In the genomic region with DNA sequence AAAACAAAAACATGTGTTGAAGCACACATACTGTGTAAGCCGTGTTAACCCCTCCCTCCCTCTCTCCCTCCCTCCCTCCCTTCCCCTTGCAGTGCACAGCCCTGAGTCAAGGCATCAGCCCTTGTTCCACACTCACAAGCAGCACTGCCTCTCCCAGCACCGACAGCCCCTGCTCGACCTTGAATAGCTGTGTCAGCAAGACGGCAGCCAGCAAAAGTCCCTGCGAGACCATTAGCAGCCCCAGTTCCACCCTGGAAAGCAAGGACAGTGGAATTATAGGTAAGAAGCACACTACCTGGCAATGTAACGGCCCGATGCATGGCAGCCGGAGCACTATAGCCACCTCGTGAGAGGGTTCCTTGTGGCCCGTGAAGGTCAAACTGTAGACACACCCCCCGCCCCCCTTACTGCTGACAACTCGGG, we compare ENCODE assay signal across 8 mouse cellular contexts.
DNase-seq lines count a peak whose midpoint lies in the region; ATAC-seq and TF ChIP-seq lines count a peak whose summit lies in the region.

No protein-coding gene starts in this region.

- no peak overlapping the region for H3K4me2 ChIP-seq in forebrain, embryonic 14.5 days (ENCODE audit: low read length)

- TF ChIP-seq CTCF in E14TG2a.4 (conservative IDR thresholded peaks at IDR 0.05; ENCODE audit: low read length): no peak

- 34% methylated on average over 12 of the region's 12 CpGs for WGBS in forebrain, embryonic 14.5 days
- WGBS in limb, embryonic 10.5 days: 32% methylated on average over 12 of the region's 12 CpGs

- peaks cover 94% of the 10 kb centered on the region for H3K4me1 ChIP-seq in E14TG2a.4 (replicated peaks; ENCODE audit: low read depth, low read length)
- H3K4me1 ChIP-seq in forebrain, embryonic 14.5 days (ENCODE audit: control insufficient read depth, insufficient read depth, low read length): peaks cover 3% of the 10 kb centered on the region; the same call in 1 of the 2 replicates
- peaks cover 82% of the 10 kb centered on the region for H3K4me1 ChIP-seq in limb, embryonic 10.5 days

- no peak overlapping the region for H3K9ac ChIP-seq in forebrain, embryonic 14.5 days (ENCODE audit: low read length)

- H3K27ac ChIP-seq in forebrain, embryonic 14.5 days (ENCODE audit: low read depth, low read length): no peak overlapping the region
- H3K27ac ChIP-seq in limb, embryonic 10.5 days: peak overlapping the region; percentile 81

- intact Hi-C loops in left cerebral cortex, postnatal 25 days (cut with DNase I): no loop called here

- H3K36me3 ChIP-seq in E14TG2a.4 (ENCODE audit: insufficient read depth, low read length): peaks cover 34% of the 10 kb centered on the region
- no peaks in the 10 kb centered on the region for H3K36me3 ChIP-seq in forebrain, embryonic 14.5 days (ENCODE audit: control insufficient read depth, insufficient read depth, low read length)
- H3K36me3 ChIP-seq in limb, embryonic 10.5 days: peaks cover 50% of the 10 kb centered on the region

- peak; percentile 67 for ATAC-seq in forebrain, embryonic 14.5 days
- ATAC-seq in erythroid progenitor cell, adult 5-6 weeks (replicated peaks; ENCODE audit: low FRiP score, poor library complexity, severe bottlenecking): no peak

- no peaks in the 10 kb centered on the region for H3K9me3 ChIP-seq in E14TG2a.4 (ENCODE audit: low read length)
- no peaks in the 10 kb centered on the region for H3K9me3 ChIP-seq in forebrain, embryonic 14.5 days (replicated peaks; ENCODE audit: control insufficient read depth, low read length)
- H3K9me3 ChIP-seq in limb, embryonic 10.5 days (replicated peaks): no peaks in the 10 kb centered on the region

- H3K4me3 ChIP-seq in E14TG2a.4 (replicated peaks; ENCODE audit: low read length): peak overlapping the region; percentile 35; the same call in 1 of the 2 replicates
- H3K4me3 ChIP-seq in forebrain, embryonic 14.5 days (ENCODE audit: low read depth, low read length): no peak overlapping the region
- H3K4me3 ChIP-seq in limb, embryonic 10.5 days: peak overlapping the region; percentile 32

- DNase-seq in adrenal gland, adult 18-20 months (ENCODE audit: low spot score in 2 of 2): peak; percentile 25 to 31
- peak; percentile 49 for DNase-seq in forebrain, embryonic 14.5 days (ENCODE audit: low spot score)
- DNase-seq in limb, embryonic 10.5 days (ENCODE audit: low spot score): peak; percentile 69
- DNase-seq in thymus, postnatal 0 days (ENCODE audit: low spot score): no peak
- DNase-seq in right cerebral cortex, postnatal 14 days: no peak
- DNase-seq in left cerebral cortex, postnatal 25 days (ENCODE audit: low spot score in 2 of 2): no peak

- H3K27me3 ChIP-seq in E14TG2a.4 (ENCODE audit: insufficient read depth, low read length): no peaks in the 10 kb centered on the region
- H3K27me3 ChIP-seq in forebrain, embryonic 14.5 days (replicated peaks; ENCODE audit: control insufficient read depth, insufficient read depth, low read length): no peaks in the 10 kb centered on the region
- no peaks in the 10 kb centered on the region for H3K27me3 ChIP-seq in limb, embryonic 10.5 days (ENCODE audit: low read depth, poor library complexity, severe bottlenecking)

Comparison
In these comparisons a context has a peak if more than half of its experiments do, and no peak if none do; other contexts are left out.
1. DNase-seq: peak in adrenal gland, adult 18-20 months (2 of 2), forebrain, embryonic 14.5 days (single experiment) and limb, embryonic 10.5 days (single experiment); none in thymus, postnatal 0 days (single experiment), right cerebral cortex, postnatal 14 days (single experiment) and left cerebral cortex, postnatal 25 days (0 of 2).